Mouse (Mus musculus): ENCODE data around the gene Bmp3. TPM values are rescaled to one million over a fixed set of nuclear protein-coding genes. Genes with fewer than 3 reads are reported as not detected.

Gene Bmp3
- total RNA-seq, 1 experiment: not detected

GRCm38 (mm10) chr5:98812380-98812779 is 41.8 kb upstream of the Bmp3 start:
- no peak for DNase-seq (ENCODE audit: low read depth, low spot score)
- Histone ChIP-seq H3K36me3 (ENCODE audit: control insufficient read depth, insufficient read depth, low read length, poor library complexity, severe bottlenecking) (no peaks in the 10 kb centered on the region), H3K4me1 (ENCODE audit: control insufficient read depth in 2 of 2, insufficient read depth in 2 of 2, low read length in 2 of 2, poor library complexity in 1 of 2) (no peaks in the 10 kb centered on the region), H3K9me3 (ENCODE audit: control insufficient read depth, insufficient read depth, low read depth, low read length) (no peaks in the 10 kb centered on the region), H3K9ac (ENCODE audit: insufficient read depth, low read depth, low read length, poor library complexity, severe bottlenecking) (no peak overlapping the region), H3K4me3 (ENCODE audit: insufficient read depth in 1 of 2, low read depth in 1 of 2, low read length in 2 of 2, poor library complexity in 1 of 2, severe bottlenecking in 1 of 2) (no peak overlapping the region), H3K27ac (ENCODE audit: insufficient read depth, low read depth, low read length, poor library complexity, severe bottlenecking) (no peak overlapping the region)
- in situ Hi-C loops (cut with MboI; ENCODE audit: low sequenced_read_pairs in 2 of 2, unreplicated experiment in 2 of 2): no loop called here
- TF ChIP-seq MAFK (IDR thresholded peaks at IDR 0.05; ENCODE audit: insufficient read depth, low read depth, low read length) (no peak), ZNF384 (IDR thresholded peaks at IDR 0.05; ENCODE audit: low read depth, low read length) (no peak), HCFC1 (IDR thresholded peaks at IDR 0.05; ENCODE audit: borderline replicate concordance, insufficient read depth, low read length) (no peak), ZC3H11A (IDR thresholded peaks at IDR 0.05; ENCODE audit: borderline replicate concordance, low read depth, low read length) (no peak), CHD2 (IDR thresholded peaks at IDR 0.05; ENCODE audit: low read depth, low read length) (no peak)

- Histone ChIP-seq H3K27ac (ENCODE audit: insufficient read depth, low read depth, low read length, poor library complexity, severe bottlenecking) (no peak overlapping the region), H3K4me3 (ENCODE audit: insufficient read depth in 1 of 2, low read depth in 1 of 2, low read length in 2 of 2, poor library complexity in 1 of 2, severe bottlenecking in 1 of 2) (no peak overlapping the region), H3K36me3 (ENCODE audit: control insufficient read depth, insufficient read depth, low read length, poor library complexity, severe bottlenecking) (no peaks in the 10 kb centered on the region), H3K9ac (ENCODE audit: insufficient read depth, low read depth, low read length, poor library complexity, severe bottlenecking) (no peak overlapping the region), H3K4me1 (ENCODE audit: control insufficient read depth in 2 of 2, insufficient read depth in 2 of 2, low read length in 2 of 2, poor library complexity in 1 of 2) (no peaks in the 10 kb centered on the region), H3K9me3 (ENCODE audit: control insufficient read depth, insufficient read depth, low read depth, low read length) (no peaks in the 10 kb centered on the region)
- TF ChIP-seq ZC3H11A (IDR thresholded peaks at IDR 0.05; ENCODE audit: borderline replicate concordance, low read depth, low read length) (no peak), CHD2 (IDR thresholded peaks at IDR 0.05; ENCODE audit: low read depth, low read length) (no peak), ZNF384 (IDR thresholded peaks at IDR 0.05; ENCODE audit: low read depth, low read length) (no peak)
- in situ Hi-C loops (cut with MboI; ENCODE audit: low sequenced_read_pairs in 2 of 2, unreplicated experiment in 2 of 2): no loop called here
- DNase-seq (ENCODE audit: low read depth, low spot score): no peak
These were observed 38.9 kb upstream of the Bmp3 start for GRCm38 (mm10) chr5:98815269-98815668.

- Histone ChIP-seq H3K36me3 (ENCODE audit: control insufficient read depth, insufficient read depth, low read length, poor library complexity, severe bottlenecking) (no peaks in the 10 kb centered on the region), H3K27ac (ENCODE audit: insufficient read depth, low read depth, low read length, poor library complexity, severe bottlenecking) (no peak overlapping the region), H3K9ac (ENCODE audit: insufficient read depth, low read depth, low read length, poor library complexity, severe bottlenecking) (no peak overlapping the region), H3K4me3 (ENCODE audit: insufficient read depth in 1 of 2, low read depth in 1 of 2, low read length in 2 of 2, poor library complexity in 1 of 2, severe bottlenecking in 1 of 2) (no peak overlapping the region), H3K4me1 (ENCODE audit: control insufficient read depth in 2 of 2, insufficient read depth in 2 of 2, low read length in 2 of 2, poor library complexity in 1 of 2) (no peaks in the 10 kb centered on the region), H3K9me3 (ENCODE audit: control insufficient read depth, insufficient read depth, low read depth, low read length) (no peaks in the 10 kb centered on the region)
- TF ChIP-seq MAFK (IDR thresholded peaks at IDR 0.05; ENCODE audit: insufficient read depth, low read depth, low read length) (no peak), ZC3H11A (IDR thresholded peaks at IDR 0.05; ENCODE audit: borderline replicate concordance, low read depth, low read length) (no peak), HCFC1 (IDR thresholded peaks at IDR 0.05; ENCODE audit: borderline replicate concordance, insufficient read depth, low read length) (no peak), CHD2 (IDR thresholded peaks at IDR 0.05; ENCODE audit: low read depth, low read length) (no peak), ZNF384 (IDR thresholded peaks at IDR 0.05; ENCODE audit: low read depth, low read length) (no peak)
- in situ Hi-C loops (cut with MboI; ENCODE audit: low sequenced_read_pairs in 2 of 2, unreplicated experiment in 2 of 2): no loop called here
- DNase-seq (ENCODE audit: low read depth, low spot score): no peak
These were observed 20.5 kb upstream of the Bmp3 start for GRCm38 (mm10) chr5:98833760-98834159.

DNA sequence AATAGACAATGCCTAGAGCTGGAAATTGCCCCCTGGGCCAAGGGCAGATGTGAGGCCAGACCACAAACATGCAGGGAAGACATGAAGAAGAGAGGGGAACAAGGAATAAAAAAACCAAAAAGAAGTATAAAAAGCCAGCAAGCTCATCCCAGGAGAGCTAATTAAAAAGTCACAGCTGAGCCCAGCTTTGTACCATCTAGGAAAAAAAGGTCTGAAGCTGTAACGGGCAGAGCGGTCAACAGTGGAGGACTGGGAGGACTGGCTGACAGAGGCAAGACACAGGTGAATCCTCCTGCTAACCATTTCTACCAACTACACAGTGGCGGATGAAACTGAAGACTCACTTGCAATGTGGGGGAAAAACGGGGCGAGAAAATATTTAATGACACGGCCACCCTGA is 19.9 kb upstream of the Bmp3 start:
- no peak overlapping the region for H3K4me3 ChIP-seq (ENCODE audit: insufficient read depth in 1 of 2, low read depth in 1 of 2, low read length in 2 of 2, poor library complexity in 1 of 2, severe bottlenecking in 1 of 2)
- no peak for DNase-seq (ENCODE audit: low read depth, low spot score)
- TF ChIP-seq ZNF384 (IDR thresholded peaks at IDR 0.05; ENCODE audit: low read depth, low read length) (no peak), MAFK (IDR thresholded peaks at IDR 0.05; ENCODE audit: insufficient read depth, low read depth, low read length) (no peak), CHD2 (IDR thresholded peaks at IDR 0.05; ENCODE audit: low read depth, low read length) (no peak), ZC3H11A (IDR thresholded peaks at IDR 0.05; ENCODE audit: borderline replicate concordance, low read depth, low read length) (no peak), HCFC1 (IDR thresholded peaks at IDR 0.05; ENCODE audit: borderline replicate concordance, insufficient read depth, low read length) (no peak)
- H3K27ac ChIP-seq (ENCODE audit: insufficient read depth, low read depth, low read length, poor library complexity, severe bottlenecking): no peak overlapping the region
- in situ Hi-C loops (cut with MboI; ENCODE audit: low sequenced_read_pairs in 2 of 2, unreplicated experiment in 2 of 2): no loop called here
- no peak overlapping the region for H3K9ac ChIP-seq (ENCODE audit: insufficient read depth, low read depth, low read length, poor library complexity, severe bottlenecking)
- H3K4me1 ChIP-seq (ENCODE audit: control insufficient read depth in 2 of 2, insufficient read depth in 2 of 2, low read length in 2 of 2, poor library complexity in 1 of 2): no peaks in the 10 kb centered on the region
- no peaks in the 10 kb centered on the region for H3K9me3 ChIP-seq (ENCODE audit: control insufficient read depth, insufficient read depth, low read depth, low read length)
- no peaks in the 10 kb centered on the region for H3K36me3 ChIP-seq (ENCODE audit: control insufficient read depth, insufficient read depth, low read length, poor library complexity, severe bottlenecking)
